Mouse (Mus musculus) cerebellum, adult 2 months (tissue): ENCODE measurements around the gene Adcyap1r1. TPM values are rescaled to one million over a fixed set of nuclear protein-coding genes. Genes with fewer than 3 reads are reported as not detected.

Experiments
- DNase-seq, 2 experiments: peaks; one replicate each; pipeline ENCODE4 v3.0.0; 2021
- H3K27ac ChIP-seq: fragments of 200-500 bp; 2 replicates; pipeline ENCODE4 v1.5.1; 2012; ENCODE audit warnings: low read length, control low read depth, inconsistent platforms; ENCODE audit not compliant: insufficient read depth
- H3K27me3 ChIP-seq: fragments of 200-500 bp; 2 replicates; pipeline ENCODE4 v1.6.1; 2012; ENCODE audit warnings: inconsistent platforms, mild to moderate bottlenecking, low read length, moderate library complexity; ENCODE audit not compliant: control insufficient read depth, insufficient read depth
- H3K4me1 ChIP-seq: fragments of 200-500 bp; 2 replicates; pipeline ENCODE4 v1.6.1; 2011; ENCODE audit warnings: low read length; ENCODE audit not compliant: control insufficient read depth, insufficient read depth
- H3K4me3 ChIP-seq: fragments of 200-500 bp; replicated peaks from 2 replicates; pipeline ENCODE3; 2011; ENCODE audit warnings: mild to moderate bottlenecking, low read depth, low read length, control low read depth; ENCODE audit not compliant: insufficient read depth
- CTCF ChIP-seq: fragments of 200-500 bp; IDR thresholded peaks from 2 replicates; pipeline ENCODE4 v1.5.1; 2011; ENCODE audit warnings: low read depth, mild to moderate bottlenecking, control low read depth, low read length, moderate library complexity, borderline replicate concordance; ENCODE audit not compliant: insufficient read depth
- POLR2A ChIP-seq: fragments of 200-500 bp; IDR thresholded peaks from 2 replicates; pipeline ENCODE4 v1.6.1; 2011; ENCODE audit warnings: low read length, control low read depth, borderline replicate concordance; ENCODE audit not compliant: insufficient read depth
- WGBS: fragments of 180-500 bp; shearing (Covaris S2); methylation state at CpG from one replicate; pipeline ENCODE4 v1.1.7; 2018; 5-methylcytosine and 5-hydroxymethylcytosine counted together
- polyA plus RNA-seq: library from polyadenylated mRNA; depleted of rRNA; stranded (reverse); fragments of >200 nt; gene quantifications from 2 replicates; pipeline ENCODE4 v1.2.3, GENCODE M21; 2012

Adcyap1r1 gene
- polyA plus RNA-seq, 1 experiment: 77.6 TPM

GRCm38 (mm10) chr6:55416202-55416601 is 35.6 kb upstream of the Adcyap1r1 start:
- no peak overlapping the region for H3K4me3 ChIP-seq
- H3K27me3 ChIP-seq: no peaks in the 10 kb centered on the region
- peaks cover 29% of the 10 kb centered on the region for H3K4me1 ChIP-seq
- no peak for DNase-seq
- WGBS: 88% methylated on average over 5 of the region's 5 CpGs
- no peak overlapping the region for H3K27ac ChIP-seq
- no peak for TF ChIP-seq POLR2A

- Histone ChIP-seq H3K27ac (no peak overlapping the region), H3K4me3 (no peak overlapping the region), H3K27me3 (no peaks in the 10 kb centered on the region), H3K4me1 (peaks cover 31% of the 10 kb centered on the region)
- WGBS: 6% methylated on average over 2 of the region's 2 CpGs
- no peak for TF ChIP-seq POLR2A
- TF ChIP-seq CTCF: no peak
- peak; percentile 78 to 88 for DNase-seq
These were observed 32.9 kb upstream of the Adcyap1r1 start for GRCm38 (mm10) chr6:55418746-55419410.

- Histone ChIP-seq H3K4me1 (peaks cover 31% of the 10 kb centered on the region), H3K27me3 (no peaks in the 10 kb centered on the region), H3K27ac (no peak overlapping the region), H3K4me3 (no peak overlapping the region)
- no peak for TF ChIP-seq CTCF
- no peak for TF ChIP-seq POLR2A
- DNase-seq: no peak
- 87% methylated on average over 3 of the region's 3 CpGs for WGBS
These were observed 31.4 kb upstream of the Adcyap1r1 start for GRCm38 (mm10) chr6:55420411-55420810.

GRCm38 (mm10) chr6:55420869-55421361 is 30.9 kb upstream of the Adcyap1r1 start:
- no peak overlapping the region for H3K4me3 ChIP-seq
- no peaks in the 10 kb centered on the region for H3K27me3 ChIP-seq
- no peak overlapping the region for H3K27ac ChIP-seq
- WGBS: 62% methylated on average over 1 of the region's 1 CpGs
- TF ChIP-seq CTCF (no peak), POLR2A (no peak)
- no peak for DNase-seq
- H3K4me1 ChIP-seq: peaks cover 31% of the 10 kb centered on the region

- H3K27me3 ChIP-seq: no peaks in the 10 kb centered on the region
- no peak overlapping the region for H3K27ac ChIP-seq
- DNase-seq: no peak
- H3K4me1 ChIP-seq: peaks cover 10% of the 10 kb centered on the region
- no peak overlapping the region for H3K4me3 ChIP-seq
- TF ChIP-seq POLR2A (no peak), CTCF (no peak)
These were observed 19.7 kb upstream of the Adcyap1r1 start for GRCm38 (mm10) chr6:55432121-55432520.

GRCm38 (mm10) chr6:55434360-55434759 is 17.4 kb upstream of the Adcyap1r1 start:
- Histone ChIP-seq H3K4me3 (no peak overlapping the region), H3K4me1 (peaks cover 10% of the 10 kb centered on the region), H3K27me3 (no peaks in the 10 kb centered on the region), H3K27ac (no peak overlapping the region)
- TF ChIP-seq POLR2A (no peak), CTCF (no peak)
- 85% methylated on average over 3 of the region's 3 CpGs for WGBS
- no peak for DNase-seq

GRCm38 (mm10) chr6:55435266-55436159 is 16.3 kb upstream of the Adcyap1r1 start:
- TF ChIP-seq POLR2A: no peak
- TF ChIP-seq CTCF: no peak
- H3K4me3 ChIP-seq: no peak overlapping the region
- DNase-seq: peak; percentile 67 to 72
- 25% methylated on average over 8 of the region's 8 CpGs for WGBS
- no peak overlapping the region for H3K27ac ChIP-seq
- peaks cover 10% of the 10 kb centered on the region for H3K4me1 ChIP-seq
- H3K27me3 ChIP-seq: no peaks in the 10 kb centered on the region
